Mouse (Mus musculus): ENCODE measurements at regions not wholly inside any gene's neighbourhood (a gene's known extent, or its start where the extent isn't known, plus 50 kb on each side); places are given as distances from the start of the nearest gene placed in this dataset.
A peak's percentile ranks its signal among the peaks of the same experiment; 100 is the strongest.

DNA sequence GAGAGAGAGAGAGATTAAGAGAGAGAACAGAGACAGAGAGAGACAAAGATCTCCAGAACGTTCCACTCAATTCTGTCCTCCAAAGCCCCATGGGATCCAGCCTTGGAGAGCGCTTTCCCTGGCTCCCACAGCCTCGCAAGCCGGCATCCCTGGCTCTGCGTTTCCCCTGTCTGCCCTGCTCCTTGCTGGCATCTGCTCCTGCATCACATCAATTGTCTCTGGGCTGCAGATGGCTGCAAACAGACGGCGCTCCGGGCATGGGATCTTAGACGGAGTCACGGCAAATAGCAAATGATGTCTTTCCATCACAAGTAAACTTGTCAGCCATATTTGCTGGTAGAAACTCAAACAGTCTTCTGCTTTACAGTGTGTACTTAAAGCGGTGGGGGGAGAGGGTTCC, 428.4 kb downstream of the Cd83 start:
- H3K4me3 ChIP-seq (replicated peaks; ENCODE audit: insufficient read depth, low read depth, low read length), result no peak overlapping the region
- H3K27ac ChIP-seq (ENCODE audit: insufficient read depth, low read length), result no peak overlapping the region
- 17% methylated on average over 11 of the region's 11 CpGs for WGBS

DNA sequence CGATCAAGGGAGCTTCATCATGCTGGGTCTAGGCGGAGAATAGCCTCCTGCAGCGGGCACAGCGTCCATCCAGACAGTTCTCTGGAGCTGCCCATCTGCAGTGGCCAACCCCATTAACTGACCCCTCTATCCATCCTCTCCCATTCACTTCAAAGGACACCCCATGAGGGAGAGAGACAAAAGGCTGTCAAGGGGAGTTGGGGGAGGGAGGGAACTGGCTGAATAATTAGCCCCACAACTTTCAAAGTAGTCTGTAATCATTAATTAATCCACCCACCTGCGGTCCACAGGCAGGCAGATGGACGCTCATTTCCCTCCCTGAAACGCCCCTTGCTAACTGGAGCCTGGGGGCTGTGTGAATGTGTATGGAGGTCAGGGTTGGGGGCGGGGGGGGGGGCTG, 433.7 kb downstream of the Cd83 start:
- TF ChIP-seq POLR2A (IDR thresholded peaks at IDR 0.05; ENCODE audit: borderline replicate concordance, insufficient read depth, low read length) (no peak), CTCF (IDR thresholded peaks at IDR 0.05; ENCODE audit: borderline replicate concordance, insufficient read depth, low read depth, low read length) (no peak)
- no peak overlapping the region for H3K27ac ChIP-seq (ENCODE audit: insufficient read depth, low read length)
- H3K4me1 ChIP-seq (ENCODE audit: control insufficient read depth, insufficient read depth, low read length), result peaks cover 11% of the 10 kb centered on the region
- no peaks in the 10 kb centered on the region for H3K27me3 ChIP-seq (ENCODE audit: control insufficient read depth, insufficient read depth, low read length)
- no peak for DNase-seq
- no peak overlapping the region for H3K4me3 ChIP-seq (replicated peaks; ENCODE audit: insufficient read depth, low read depth, low read length)
- WGBS, result 60% methylated on average over 8 of the region's 8 CpGs

More for the DNA sequence above, 428.4 kb downstream of the Cd83 start:
- Histone ChIP-seq H3K27me3 (ENCODE audit: control insufficient read depth, insufficient read depth, low read length) (no peaks in the 10 kb centered on the region), H3K4me1 (ENCODE audit: control insufficient read depth, insufficient read depth, low read length) (peaks cover 3% of the 10 kb centered on the region; the same call in 1 of the 2 replicates)
- DNase-seq, result peak; percentile 51 to 65
- TF ChIP-seq CTCF (IDR thresholded peaks at IDR 0.05; ENCODE audit: borderline replicate concordance, insufficient read depth, low read depth, low read length) (no peak), POLR2A (IDR thresholded peaks at IDR 0.05; ENCODE audit: borderline replicate concordance, insufficient read depth, low read length) (no peak)

DNA sequence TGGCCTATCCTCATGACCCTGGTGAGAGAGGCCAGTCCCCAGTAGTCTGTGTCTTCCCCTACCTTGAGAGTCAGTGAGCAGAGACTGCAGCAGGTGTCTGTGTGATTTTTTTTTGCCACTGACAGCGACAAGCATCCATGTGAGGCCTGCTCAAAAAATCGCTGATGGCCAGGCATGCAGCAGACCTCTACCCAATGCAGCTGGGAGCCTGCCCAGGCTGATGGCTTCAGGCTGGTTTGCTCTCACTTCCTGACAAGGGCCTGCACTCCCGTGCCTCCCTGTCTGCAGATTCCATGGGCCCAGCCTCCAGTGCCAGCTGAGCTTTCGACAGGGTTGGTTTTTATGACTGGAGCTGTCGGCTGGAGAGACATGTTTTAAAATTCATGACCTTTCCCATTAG, 437.1 kb downstream of the Cd83 start:
- TF ChIP-seq CTCF (IDR thresholded peaks at IDR 0.05; ENCODE audit: borderline replicate concordance, insufficient read depth, low read depth, low read length) (no peak), POLR2A (IDR thresholded peaks at IDR 0.05; ENCODE audit: borderline replicate concordance, insufficient read depth, low read length) (no peak)
- DNase-seq, result no peak
- Histone ChIP-seq H3K4me3 (replicated peaks; ENCODE audit: insufficient read depth, low read depth, low read length) (no peak overlapping the region), H3K4me1 (ENCODE audit: control insufficient read depth, insufficient read depth, low read length) (peaks cover 11% of the 10 kb centered on the region), H3K27me3 (ENCODE audit: control insufficient read depth, insufficient read depth, low read length) (no peaks in the 10 kb centered on the region), H3K27ac (ENCODE audit: insufficient read depth, low read length) (no peak overlapping the region)
- 69% methylated on average over 5 of the region's 5 CpGs for WGBS

DNA sequence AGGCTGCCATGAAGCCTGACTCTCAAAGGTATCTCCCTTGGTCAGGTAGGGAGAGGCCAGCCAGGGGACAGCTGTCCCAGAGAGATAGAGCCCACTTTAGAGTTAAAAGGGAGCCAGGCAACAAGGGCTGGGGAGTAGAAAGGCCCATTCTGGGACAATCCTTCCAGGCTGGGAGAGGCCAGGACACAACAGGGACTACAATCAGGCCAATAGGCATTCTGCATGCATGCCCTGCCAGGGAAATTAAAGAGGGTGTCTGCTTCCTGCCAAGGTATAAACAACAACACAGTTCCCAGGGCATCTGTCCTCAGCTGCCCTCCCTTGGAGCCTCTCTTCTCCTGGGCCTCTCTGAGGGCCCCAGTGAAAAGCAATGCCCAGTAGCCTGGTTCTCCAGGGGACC, 437.8 kb downstream of the Cd83 start:
- Histone ChIP-seq H3K4me1 (ENCODE audit: control insufficient read depth, insufficient read depth, low read length) (peaks cover 11% of the 10 kb centered on the region), H3K27me3 (ENCODE audit: control insufficient read depth, insufficient read depth, low read length) (no peaks in the 10 kb centered on the region), H3K4me3 (replicated peaks; ENCODE audit: insufficient read depth, low read depth, low read length) (no peak overlapping the region), H3K27ac (ENCODE audit: insufficient read depth, low read length) (no peak overlapping the region)
- TF ChIP-seq POLR2A (IDR thresholded peaks at IDR 0.05; ENCODE audit: borderline replicate concordance, insufficient read depth, low read length) (no peak), CTCF (IDR thresholded peaks at IDR 0.05; ENCODE audit: borderline replicate concordance, insufficient read depth, low read depth, low read length) (no peak)
- DNase-seq, result peak; percentile 38 to 63

DNA sequence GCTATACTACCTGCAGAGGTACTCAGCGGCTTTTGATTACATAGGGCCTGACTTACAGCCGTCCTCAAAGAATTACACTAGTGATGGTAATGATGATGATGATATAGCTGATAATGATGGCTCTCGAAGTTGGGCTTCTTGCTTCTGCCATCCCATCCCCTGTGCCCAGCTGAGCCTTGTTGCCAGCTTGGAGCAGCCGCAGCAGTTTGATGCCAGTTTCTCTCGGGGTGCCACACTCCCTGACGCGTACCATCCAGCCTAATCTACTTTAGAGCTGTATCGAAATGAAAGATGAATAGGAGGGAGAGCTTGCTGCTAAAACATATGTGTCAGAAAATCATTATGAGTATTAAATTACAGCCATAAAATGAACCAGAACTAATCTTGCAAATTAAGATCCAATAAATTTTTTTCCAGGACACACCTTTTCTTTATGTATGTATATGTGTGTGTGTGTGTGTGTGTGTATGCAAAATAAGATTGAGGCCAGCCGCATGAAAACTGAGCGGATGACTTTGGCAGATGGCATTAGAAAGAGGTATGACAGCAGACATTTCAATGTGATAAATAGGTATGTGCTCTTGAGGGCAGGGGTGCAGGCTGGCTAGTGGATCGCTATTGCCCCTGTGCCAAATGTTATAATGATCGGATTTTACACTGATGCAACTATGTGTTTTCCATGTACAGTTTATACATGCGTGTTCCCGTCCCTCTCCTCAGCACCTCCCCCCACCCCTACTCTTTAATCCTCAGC, 443.3 kb downstream of the Cd83 start:
- WGBS, result 52% methylated on average over 14 of the region's 14 CpGs
- H3K27ac ChIP-seq (ENCODE audit: insufficient read depth, low read length), result no peak overlapping the region

DNA sequence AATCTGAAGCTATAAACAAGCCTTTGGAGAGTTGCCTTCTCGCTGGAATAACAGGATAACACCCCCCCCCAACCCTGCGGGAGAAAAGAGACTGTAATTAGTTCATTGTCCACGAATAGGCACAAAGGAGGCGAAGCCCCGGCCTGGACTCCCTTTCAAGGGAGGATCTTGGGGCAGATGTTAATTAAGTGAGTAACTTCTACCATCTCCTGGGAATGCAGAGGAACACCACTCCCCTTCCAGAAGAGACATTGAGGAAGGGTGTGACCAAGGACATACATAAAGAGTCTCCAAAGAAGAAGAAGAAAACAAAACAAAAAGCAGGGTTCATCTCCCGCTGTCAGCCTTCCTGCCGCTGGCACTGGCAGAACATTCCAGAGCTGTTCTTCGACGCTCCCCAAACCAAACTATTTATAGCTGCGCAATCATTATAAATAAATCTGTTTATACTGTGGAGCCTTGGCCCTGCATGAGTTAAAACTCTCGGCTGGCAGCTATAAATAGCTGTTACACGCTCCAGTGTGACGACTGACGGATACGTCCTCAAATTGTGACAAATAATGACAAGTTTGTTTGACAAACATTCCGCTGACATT, 444.1 kb downstream of the Cd83 start:
- H3K4me1 ChIP-seq (ENCODE audit: control insufficient read depth, insufficient read depth, low read length), result peaks cover 10% of the 10 kb centered on the region; the same call in 1 of the 2 replicates
- no peak overlapping the region for H3K4me3 ChIP-seq (replicated peaks; ENCODE audit: insufficient read depth, low read depth, low read length)
- no peak overlapping the region for H3K27ac ChIP-seq (ENCODE audit: insufficient read depth, low read length)
- WGBS, result 57% methylated on average over 16 of the region's 16 CpGs
- DNase-seq, result no peak
- H3K27me3 ChIP-seq (ENCODE audit: control insufficient read depth, insufficient read depth, low read length), result no peaks in the 10 kb centered on the region
- TF ChIP-seq POLR2A (IDR thresholded peaks at IDR 0.05; ENCODE audit: borderline replicate concordance, insufficient read depth, low read length) (no peak), CTCF (IDR thresholded peaks at IDR 0.05; ENCODE audit: borderline replicate concordance, insufficient read depth, low read depth, low read length) (no peak)

More for the DNA sequence above, 443.3 kb downstream of the Cd83 start:
- H3K27me3 ChIP-seq (ENCODE audit: control insufficient read depth, insufficient read depth, low read length), result no peaks in the 10 kb centered on the region
- peaks cover 10% of the 10 kb centered on the region; the same call in 1 of the 2 replicates for H3K4me1 ChIP-seq (ENCODE audit: control insufficient read depth, insufficient read depth, low read length)
- H3K4me3 ChIP-seq (replicated peaks; ENCODE audit: insufficient read depth, low read depth, low read length), result no peak overlapping the region
- TF ChIP-seq POLR2A (IDR thresholded peaks at IDR 0.05; ENCODE audit: borderline replicate concordance, insufficient read depth, low read length), result no peak
- TF ChIP-seq CTCF (IDR thresholded peaks at IDR 0.05; ENCODE audit: borderline replicate concordance, insufficient read depth, low read depth, low read length), result no peak
- DNase-seq, result no peak

DNA sequence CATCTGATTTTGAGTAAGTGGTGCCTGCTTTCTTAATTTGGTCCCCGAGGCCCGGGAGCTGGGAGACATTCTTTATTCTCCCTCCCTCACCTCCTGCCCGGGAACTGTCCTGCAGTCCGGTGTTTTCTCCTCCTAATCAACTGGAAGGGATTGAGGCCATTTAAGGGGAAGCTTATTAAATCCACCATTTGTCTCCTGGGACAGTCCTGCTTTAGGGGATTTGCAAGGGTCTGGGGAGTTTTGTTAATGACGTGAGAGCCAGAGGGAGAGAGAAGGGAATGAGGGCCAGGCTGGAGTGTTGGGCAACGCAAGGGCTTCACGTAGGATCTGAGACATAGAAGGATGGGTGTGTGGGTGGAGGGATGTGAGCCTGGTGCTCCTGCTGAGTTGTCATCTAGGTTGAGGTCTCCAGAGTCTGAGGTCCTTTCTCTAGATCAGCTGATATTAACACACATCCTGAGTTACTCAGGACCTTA, 444.6 kb downstream of the Cd83 start:
- H3K27ac ChIP-seq (ENCODE audit: insufficient read depth, low read length), result no peak overlapping the region
- WGBS, result 74% methylated on average over 7 of the region's 7 CpGs
- H3K4me3 ChIP-seq (replicated peaks; ENCODE audit: insufficient read depth, low read depth, low read length), result no peak overlapping the region
- TF ChIP-seq CTCF (IDR thresholded peaks at IDR 0.05; ENCODE audit: borderline replicate concordance, insufficient read depth, low read depth, low read length) (no peak), POLR2A (IDR thresholded peaks at IDR 0.05; ENCODE audit: borderline replicate concordance, insufficient read depth, low read length) (no peak)
- no peak for DNase-seq
- H3K27me3 ChIP-seq (ENCODE audit: control insufficient read depth, insufficient read depth, low read length), result no peaks in the 10 kb centered on the region
- H3K4me1 ChIP-seq (ENCODE audit: control insufficient read depth, insufficient read depth, low read length), result peaks cover 10% of the 10 kb centered on the region; the same call in 1 of the 2 replicates

DNA sequence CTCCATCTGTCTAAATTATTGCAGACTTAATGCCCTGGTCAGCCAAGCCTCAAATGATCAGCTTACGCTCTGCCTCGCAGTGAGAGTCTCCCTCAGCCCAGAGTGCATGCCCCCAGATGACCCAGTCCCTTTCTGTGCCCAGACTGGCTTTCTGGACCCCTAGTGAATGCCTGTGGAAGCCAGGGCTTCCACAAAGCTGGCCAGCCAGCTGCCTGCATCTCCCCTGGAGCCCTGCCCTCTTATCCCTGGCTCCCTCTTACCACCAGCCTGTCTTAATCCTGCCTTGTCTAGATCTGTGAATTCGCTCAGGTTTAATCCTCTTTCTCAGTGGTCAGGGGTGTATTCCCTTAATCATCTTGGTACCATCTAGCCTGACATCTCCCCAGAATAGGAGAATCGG, 446.8 kb downstream of the Cd83 start:
- no peak overlapping the region for H3K27ac ChIP-seq (ENCODE audit: insufficient read depth, low read length)
- no peak overlapping the region for H3K4me3 ChIP-seq (replicated peaks; ENCODE audit: insufficient read depth, low read depth, low read length)
- TF ChIP-seq CTCF (IDR thresholded peaks at IDR 0.05; ENCODE audit: borderline replicate concordance, insufficient read depth, low read depth, low read length) (no peak), POLR2A (IDR thresholded peaks at IDR 0.05; ENCODE audit: borderline replicate concordance, insufficient read depth, low read length) (no peak)
- H3K27me3 ChIP-seq (ENCODE audit: control insufficient read depth, insufficient read depth, low read length), result no peaks in the 10 kb centered on the region
- H3K4me1 ChIP-seq (ENCODE audit: control insufficient read depth, insufficient read depth, low read length), result peaks cover 10% of the 10 kb centered on the region; the same call in 1 of the 2 replicates
- WGBS, result 56% methylated on average over 4 of the region's 4 CpGs
- DNase-seq, result peak in 1 of 2 experiments; percentile 26

Data from cerebellum, adult 2 months (tissue).